Mouse (Mus musculus): ENCODE results near the gene Tcea3. TPM values are rescaled to one million over a fixed set of nuclear protein-coding genes. Genes with fewer than 3 reads are reported as not detected.

Gene Tcea3
- polyA plus RNA-seq, 1 experiment from 2014 or later = 23.6 TPM

DNA sequence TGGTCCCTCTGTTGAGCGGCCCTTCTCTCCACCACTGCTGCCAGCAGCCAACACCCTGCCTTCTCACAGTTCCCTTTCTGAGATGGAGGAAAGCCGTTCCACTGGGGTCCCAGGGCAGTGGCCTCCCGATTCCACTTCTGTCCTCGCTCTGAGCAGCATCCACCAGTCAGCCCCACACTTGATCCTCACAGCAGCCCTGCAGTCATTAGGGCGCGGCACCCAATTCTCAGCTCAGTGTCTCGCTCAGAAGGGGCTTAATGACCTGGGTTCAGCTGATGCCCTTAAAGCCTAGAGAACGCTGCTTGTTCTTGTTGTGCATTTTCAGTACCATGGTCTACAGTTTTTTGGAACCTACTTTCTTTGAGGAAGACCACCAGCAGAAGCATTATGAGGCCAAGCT is 33.6 kb downstream of the Tcea3 start:
- H3K9me3 ChIP-seq (ENCODE audit: control insufficient read depth) = no peaks in the 10 kb centered on the region
- ATAC-seq = no peak
- 75% methylated on average over 8 of the region's 8 CpGs for WGBS

DNA sequence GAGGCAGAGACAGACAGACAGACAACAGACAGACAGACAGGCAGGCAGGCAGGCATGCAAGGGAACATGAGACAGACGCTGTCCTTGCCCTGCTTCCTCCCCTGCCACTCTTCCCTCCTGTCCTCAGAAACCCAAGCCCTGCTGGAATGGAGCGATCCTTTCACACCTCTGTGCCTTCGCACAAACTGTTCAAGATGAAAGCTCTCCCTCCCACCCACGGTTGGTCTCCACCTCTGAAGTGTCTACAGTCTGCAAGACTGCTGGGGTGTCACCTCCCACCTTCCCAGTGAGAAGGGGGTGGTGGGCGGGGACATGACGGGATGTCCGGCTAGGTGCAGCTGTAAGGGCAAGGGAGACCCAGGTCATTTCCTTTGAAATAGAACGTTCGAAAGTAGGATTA is 34.1 kb downstream of the Tcea3 start:
- TF ChIP-seq CTCF (IDR thresholded peaks at IDR 0.05; ENCODE audit: low read depth) = no peak
- Histone ChIP-seq H3K9me3 (ENCODE audit: control insufficient read depth) (no peaks in the 10 kb centered on the region), H3K27me3 (replicated peaks; ENCODE audit: control insufficient read depth, insufficient read depth, low read length) (no peaks in the 10 kb centered on the region), H3K36me3 (ENCODE audit: control insufficient read depth, insufficient read depth) (no peaks in the 10 kb centered on the region), H3K9ac (ENCODE audit: low read depth, low read length) (no peak overlapping the region), H3K27ac (ENCODE audit: low read depth, low read length) (no peak overlapping the region), H3K4me3 (ENCODE audit: low read depth, low read length) (no peak overlapping the region), H3K4me2 (replicated peaks; ENCODE audit: low read depth) (no peak overlapping the region), H3K4me1 (replicated peaks; ENCODE audit: control insufficient read depth, insufficient read depth, low read length) (0 out of 2 replicates have a peak, but pooled peaks cover 4% of the 10 kb centered on the region)
- ATAC-seq = no peak
- whole genome bisulfite sequencing = 65% methylated on average over 9 of the region's 9 CpGs

More for the DNA sequence above, 33.6 kb downstream of the Tcea3 start:
- Histone ChIP-seq H3K4me2 (replicated peaks; ENCODE audit: low read depth) (no peak overlapping the region), H3K9ac (ENCODE audit: low read depth, low read length) (no peak overlapping the region), H3K36me3 (ENCODE audit: control insufficient read depth, insufficient read depth) (no peaks in the 10 kb centered on the region), H3K27me3 (replicated peaks; ENCODE audit: control insufficient read depth, insufficient read depth, low read length) (no peaks in the 10 kb centered on the region), H3K27ac (ENCODE audit: low read depth, low read length) (no peak overlapping the region), H3K4me1 (replicated peaks; ENCODE audit: control insufficient read depth, insufficient read depth, low read length) (0 out of 2 replicates have a peak, but pooled peaks cover 4% of the 10 kb centered on the region), H3K4me3 (ENCODE audit: low read depth, low read length) (no peak overlapping the region)
- no peak for TF ChIP-seq CTCF (IDR thresholded peaks at IDR 0.05; ENCODE audit: low read depth)

DNA sequence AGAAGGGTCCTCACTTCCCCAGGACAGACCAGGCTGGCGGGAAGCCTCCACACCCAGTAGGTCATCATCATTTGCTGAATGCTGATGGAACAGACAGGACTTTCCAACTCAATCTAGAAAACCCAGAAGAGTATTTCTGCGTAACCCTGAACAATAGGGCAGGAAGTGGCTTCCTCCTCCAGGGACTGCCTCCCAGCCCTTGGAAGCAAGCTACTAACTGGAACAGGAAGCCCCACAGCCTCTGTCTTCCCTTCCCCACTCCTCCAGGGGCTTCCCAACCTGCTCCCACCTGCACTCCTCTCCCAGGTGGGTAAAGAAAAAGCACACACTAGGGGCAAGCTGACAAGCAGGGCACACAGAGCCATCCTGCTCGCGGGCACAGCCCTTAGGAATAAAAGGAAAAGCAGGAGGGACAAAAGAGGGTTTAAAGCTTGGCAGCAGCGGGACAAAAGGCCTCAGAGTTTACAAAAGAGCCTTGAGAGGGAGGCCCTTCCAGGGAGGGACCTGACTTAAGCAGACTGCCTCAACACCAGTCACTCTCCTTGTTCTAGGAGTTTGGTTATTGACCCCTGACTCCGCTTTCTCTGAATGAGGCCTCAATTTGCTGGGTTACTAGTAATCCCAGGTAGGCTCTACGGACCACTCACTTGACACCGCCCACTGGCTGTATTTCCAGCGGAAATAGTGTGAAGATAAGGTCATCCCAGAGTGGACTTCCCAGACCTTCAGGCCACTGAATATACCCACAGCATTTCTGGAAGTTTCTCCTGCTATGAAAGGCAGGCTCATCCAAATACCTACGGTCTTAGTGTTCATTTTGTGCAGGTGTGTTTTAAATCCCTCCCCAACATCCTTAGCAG is 35.3 kb downstream of the Tcea3 start:
- no peaks in the 10 kb centered on the region for H3K9me3 ChIP-seq (ENCODE audit: control insufficient read depth)
- H3K27ac ChIP-seq (ENCODE audit: low read depth, low read length) = peak overlapping the region; percentile 79
- no peak for TF ChIP-seq CTCF (IDR thresholded peaks at IDR 0.05; ENCODE audit: low read depth)
- no peak overlapping the region for H3K9ac ChIP-seq (ENCODE audit: low read depth, low read length)
- H3K4me1 ChIP-seq (replicated peaks; ENCODE audit: control insufficient read depth, insufficient read depth, low read length) = 0 out of 2 replicates have a peak, but pooled peaks cover 4% of the 10 kb centered on the region
- no peaks in the 10 kb centered on the region for H3K27me3 ChIP-seq (replicated peaks; ENCODE audit: control insufficient read depth, insufficient read depth, low read length)
- whole genome bisulfite sequencing = 47% methylated on average over 10 of the region's 10 CpGs
- H3K4me2 ChIP-seq (replicated peaks; ENCODE audit: low read depth) = peak overlapping the region; percentile 27
- H3K4me3 ChIP-seq (ENCODE audit: low read depth, low read length) = no peak overlapping the region
- H3K36me3 ChIP-seq (ENCODE audit: control insufficient read depth, insufficient read depth) = peaks cover 3% of the 10 kb centered on the region
- no peak for ATAC-seq

DNA sequence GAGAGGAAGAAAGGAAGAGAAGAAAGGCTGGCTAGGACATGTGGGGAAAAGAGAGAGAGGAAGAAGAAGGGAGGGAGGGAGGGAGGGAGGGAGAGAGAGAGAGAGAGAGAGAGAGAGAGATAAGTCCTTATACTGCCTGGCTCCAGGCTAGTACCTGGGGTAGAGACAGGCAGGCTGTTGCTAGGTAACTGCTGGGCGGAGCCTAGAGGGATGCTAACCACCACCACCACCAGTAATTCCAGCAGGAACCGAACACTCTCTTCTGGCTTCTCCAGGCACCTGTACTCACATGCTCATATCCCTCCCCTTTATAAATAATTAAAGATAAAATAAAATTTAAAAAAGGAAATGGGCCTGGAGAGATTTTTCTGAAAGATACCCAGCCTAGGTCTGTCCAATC is 36.3 kb downstream of the Tcea3 start:
- 0 out of 2 replicates have a peak, but pooled peaks cover 4% of the 10 kb centered on the region for H3K4me1 ChIP-seq (replicated peaks; ENCODE audit: control insufficient read depth, insufficient read depth, low read length)
- H3K4me2 ChIP-seq (replicated peaks; ENCODE audit: low read depth) = peak overlapping the region; percentile 85; the same call in 1 of the 2 replicates
- no peaks in the 10 kb centered on the region for H3K9me3 ChIP-seq (ENCODE audit: control insufficient read depth)
- peaks cover 5% of the 10 kb centered on the region for H3K36me3 ChIP-seq (ENCODE audit: control insufficient read depth, insufficient read depth)
- H3K27ac ChIP-seq (ENCODE audit: low read depth, low read length) = peak overlapping the region; percentile 87
- no peak for TF ChIP-seq CTCF (IDR thresholded peaks at IDR 0.05; ENCODE audit: low read depth)
- H3K9ac ChIP-seq (ENCODE audit: low read depth, low read length) = no peak overlapping the region
- ATAC-seq = no peak
- H3K4me3 ChIP-seq (ENCODE audit: low read depth, low read length) = no peak overlapping the region
- WGBS = 30% methylated on average over 2 of the region's 2 CpGs
- no peaks in the 10 kb centered on the region for H3K27me3 ChIP-seq (replicated peaks; ENCODE audit: control insufficient read depth, insufficient read depth, low read length)

DNA sequence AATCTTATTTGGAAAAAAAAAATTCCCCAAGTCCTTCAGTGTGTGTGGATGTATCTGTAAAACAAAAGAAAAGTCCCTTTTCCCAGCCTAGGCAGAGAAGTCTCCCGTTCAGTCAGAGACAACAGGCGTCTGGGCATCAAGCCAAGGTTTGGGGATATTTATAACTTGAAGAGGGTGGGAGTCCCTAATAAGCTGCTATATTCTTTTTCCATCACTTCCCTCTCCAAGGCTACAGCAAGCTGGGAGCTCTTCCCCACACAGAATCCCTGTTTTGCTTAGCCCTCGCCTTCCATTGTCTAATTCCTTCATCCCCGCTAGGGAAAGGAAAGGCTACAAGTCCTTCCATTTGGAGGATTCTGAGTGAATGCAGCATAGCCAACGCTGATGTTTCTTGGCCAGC is 36.9 kb downstream of the Tcea3 start, which contains the start of gene Zfp46:
Gene Zfp46, plus strand, starts transcription at position 229 of the 400 bp plus-strand sequence.
- WGBS = 34% methylated on average over 5 of the region's 5 CpGs

DNA sequence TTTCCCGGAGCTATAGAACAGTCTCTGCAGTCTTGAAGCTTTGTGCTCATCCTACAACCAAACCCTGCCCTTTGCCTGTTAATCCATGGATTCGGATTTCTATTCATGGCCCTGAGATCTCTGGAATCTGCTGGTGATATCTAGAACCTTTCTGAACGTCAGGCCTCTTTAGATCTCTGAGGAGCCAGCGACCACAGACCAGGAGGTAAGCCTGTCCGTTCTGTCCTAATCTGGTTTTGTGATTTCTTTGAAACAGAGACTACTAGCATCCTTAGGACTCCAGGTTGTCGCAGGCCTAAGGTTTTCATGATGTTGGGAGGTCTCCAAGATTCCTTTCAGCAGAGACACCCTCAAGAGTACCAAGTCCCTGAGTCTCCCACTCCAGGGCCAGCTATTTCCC is 37.4 kb downstream of the Tcea3 start:
- 0 out of 2 replicates have a peak, but pooled peaks cover 4% of the 10 kb centered on the region for H3K4me1 ChIP-seq (replicated peaks; ENCODE audit: control insufficient read depth, insufficient read depth, low read length)
- WGBS = 30% methylated on average over 6 of the region's 6 CpGs
- peak overlapping the region; percentile 87 for H3K27ac ChIP-seq (ENCODE audit: low read depth, low read length)
- H3K27me3 ChIP-seq (replicated peaks; ENCODE audit: control insufficient read depth, insufficient read depth, low read length) = no peaks in the 10 kb centered on the region
- no peak for ATAC-seq
- peaks cover 15% of the 10 kb centered on the region for H3K36me3 ChIP-seq (ENCODE audit: control insufficient read depth, insufficient read depth)
- H3K4me2 ChIP-seq (replicated peaks; ENCODE audit: low read depth) = peak overlapping the region; percentile 85
- H3K9me3 ChIP-seq (ENCODE audit: control insufficient read depth) = no peaks in the 10 kb centered on the region
- peak overlapping the region; percentile 45 for H3K9ac ChIP-seq (ENCODE audit: low read depth, low read length)
- TF ChIP-seq CTCF (IDR thresholded peaks at IDR 0.05; ENCODE audit: low read depth) = no peak
- H3K4me3 ChIP-seq (ENCODE audit: low read depth, low read length) = peak overlapping the region; percentile 54

More for the DNA sequence above, 36.9 kb downstream of the Tcea3 start, which contains the start of gene Zfp46:
- Histone ChIP-seq H3K27ac (ENCODE audit: low read depth, low read length) (peak within 1 kb of the TSS; percentile 87), H3K4me2 (replicated peaks; ENCODE audit: low read depth) (peak within 1 kb of the TSS; percentile 85), H3K36me3 (ENCODE audit: control insufficient read depth, insufficient read depth) (peaks cover 11% of the 10 kb centered on the region), H3K4me1 (replicated peaks; ENCODE audit: control insufficient read depth, insufficient read depth, low read length) (0 out of 2 replicates have a peak, but pooled peaks cover 4% of the 10 kb centered on the region), H3K9ac (ENCODE audit: low read depth, low read length) (peak within 1 kb of the TSS; percentile 45), H3K4me3 (ENCODE audit: low read depth, low read length) (peak within 1 kb of the TSS; percentile 54), H3K9me3 (ENCODE audit: control insufficient read depth) (no peaks in the 10 kb centered on the region), H3K27me3 (replicated peaks; ENCODE audit: control insufficient read depth, insufficient read depth, low read length) (no peaks in the 10 kb centered on the region)
- ATAC-seq = no peak
- TF ChIP-seq CTCF (IDR thresholded peaks at IDR 0.05; ENCODE audit: low read depth) = no peak
